Mouse (Mus musculus): Measurements from ENCODE around the gene Gm19345. TPM values are rescaled to one million over a fixed set of nuclear protein-coding genes. Genes with fewer than 3 reads are reported as not detected.

Gene Gm19345
- total RNA-seq, 1 experiment = 0.36 TPM

DNA sequence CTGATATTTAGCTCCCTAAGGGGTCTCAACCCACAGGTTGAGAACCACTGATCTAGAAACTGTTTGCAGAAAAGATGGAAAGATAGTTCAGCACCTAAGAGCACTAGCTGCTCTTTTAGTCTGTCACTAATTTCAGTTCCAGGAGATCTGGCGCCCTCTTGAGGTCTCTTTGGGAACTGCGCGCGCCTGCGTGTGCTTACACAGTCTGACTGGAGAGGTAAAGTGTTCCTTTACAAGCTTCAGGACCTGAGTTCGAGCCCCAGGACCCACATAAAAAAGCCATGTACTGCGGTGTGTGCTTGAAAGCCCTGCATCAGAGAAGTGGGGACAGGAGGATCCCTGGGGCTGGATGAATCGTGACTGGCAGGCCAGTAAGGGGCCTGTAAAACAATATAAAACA lies 38.1 kb downstream of the Gm19345 start:
- in situ Hi-C loops (cut with MboI; ENCODE audit: low sequenced_read_pairs in 2 of 2, unreplicated experiment in 2 of 2) = no loop called here
- no peak overlapping the region for H3K27ac ChIP-seq (ENCODE audit: insufficient read depth, low read depth, low read length, poor library complexity, severe bottlenecking)
- H3K36me3 ChIP-seq (ENCODE audit: control insufficient read depth, insufficient read depth, low read length, poor library complexity, severe bottlenecking) = no peaks in the 10 kb centered on the region
- peak; percentile 42 for DNase-seq (ENCODE audit: low read depth, low spot score)
- no peak overlapping the region for H3K9ac ChIP-seq (ENCODE audit: insufficient read depth, low read depth, low read length, poor library complexity, severe bottlenecking)
- TF ChIP-seq HCFC1 (IDR thresholded peaks at IDR 0.05; ENCODE audit: borderline replicate concordance, insufficient read depth, low read length) (no peak), CHD2 (IDR thresholded peaks at IDR 0.05; ENCODE audit: low read depth, low read length) (no peak), ZC3H11A (IDR thresholded peaks at IDR 0.05; ENCODE audit: borderline replicate concordance, low read depth, low read length) (no peak; the same call in 1 of the 2 replicates), MAFK (IDR thresholded peaks at IDR 0.05; ENCODE audit: insufficient read depth, low read depth, low read length) (no peak), ZNF384 (IDR thresholded peaks at IDR 0.05; ENCODE audit: low read depth, low read length) (no peak)
- no peaks in the 10 kb centered on the region for H3K9me3 ChIP-seq (ENCODE audit: control insufficient read depth, insufficient read depth, low read depth, low read length)
- H3K4me1 ChIP-seq (ENCODE audit: control insufficient read depth in 2 of 2, insufficient read depth in 2 of 2, low read length in 2 of 2, poor library complexity in 1 of 2) = no peaks in the 10 kb centered on the region
- no peak overlapping the region for H3K4me3 ChIP-seq (ENCODE audit: insufficient read depth in 1 of 2, low read depth in 1 of 2, low read length in 2 of 2, poor library complexity in 1 of 2, severe bottlenecking in 1 of 2)

Other genes with a start within 250 kb of the Gm19345 start
- 52.7 and 83.4 TPM in 2 replicates for gene Clasrp, start 247.5 kb upstream of the Gm19345 start, total RNA-seq (2012; rRNA removed)
- gene Relb, start 222.6 kb upstream of the Gm19345 start, total RNA-seq (2012; rRNA removed) = 13.9 and 15.1 TPM in 2 replicates
- 129 and 156 TPM in 2 replicates for gene Clptm1, start 187.0 kb upstream of the Gm19345 start, total RNA-seq (2012; rRNA removed)
- gene Apoc2, start 174.1 kb upstream of the Gm19345 start, total RNA-seq (2012; rRNA removed) = not detected in 2 replicates
- 0.48 TPM in 1 of 2 replicates, not detected in the other for gene Gm44805, start 170.6 kb upstream of the Gm19345 start, total RNA-seq (2012; rRNA removed)
- 0.27 and 0.48 TPM in 2 replicates for gene Apoc4, start 170.5 kb upstream of the Gm19345 start, total RNA-seq (2012; rRNA removed)
- 72.3 and 106 TPM in 2 replicates for gene Apoc1, start 159.3 kb upstream of the Gm19345 start, total RNA-seq (2012; rRNA removed)
- gene Apoe, start 152.8 kb upstream of the Gm19345 start, total RNA-seq (2012; rRNA removed) = 683 and 2,144 TPM in 2 replicates
- 342 and 366 TPM in 2 replicates for gene Tomm40, start 136.6 kb upstream of the Gm19345 start, total RNA-seq (2012; rRNA removed)
- 241 and 392 TPM in 2 replicates for gene Nectin2, start 101.5 kb upstream of the Gm19345 start, total RNA-seq (2012; rRNA removed)
- 167 and 309 TPM in 2 replicates for gene Bcam, start 81.0 kb upstream of the Gm19345 start, total RNA-seq (2012; rRNA removed)
- gene Cblc, start 55.2 kb upstream of the Gm19345 start, total RNA-seq (2012; rRNA removed) = 3.5 and 6.6 TPM in 2 replicates
- gene Bcl3, start 29.2 kb upstream of the Gm19345 start, total RNA-seq (2012; rRNA removed) = 14.3 and 28.8 TPM in 2 replicates
- 0.71 and 1.4 TPM in 2 replicates for gene Ceacam16, start 9.3 kb downstream of the Gm19345 start, total RNA-seq (2012; rRNA removed)
- gene Ceacam19, start 36.0 kb downstream of the Gm19345 start, total RNA-seq (2012; rRNA removed) = 0.85 and 0.94 TPM in 2 replicates
- gene Pvr, start 69.2 kb downstream of the Gm19345 start, total RNA-seq (2012; rRNA removed) = 38.6 and 49.9 TPM in 2 replicates
- 4.6 and 6.6 TPM in 2 replicates for gene Igsf23, start 98.8 kb downstream of the Gm19345 start, total RNA-seq (2012; rRNA removed)
- gene Ceacam20, start 113.4 kb downstream of the Gm19345 start, total RNA-seq (2012; rRNA removed) = 3.7 and 4.9 TPM in 2 replicates
- 5.1 and 7.1 TPM in 2 replicates for gene Nlrp9b, start 139.5 kb downstream of the Gm19345 start, total RNA-seq (2012; rRNA removed)
- gene Vmn1r91, start 247.7 kb downstream of the Gm19345 start, total RNA-seq (2012; rRNA removed) = 0.05 TPM in 1 of 2 replicates, not detected in the other